14 mouse cellular contexts compared by ENCODE assay signal in the genomic region with DNA sequence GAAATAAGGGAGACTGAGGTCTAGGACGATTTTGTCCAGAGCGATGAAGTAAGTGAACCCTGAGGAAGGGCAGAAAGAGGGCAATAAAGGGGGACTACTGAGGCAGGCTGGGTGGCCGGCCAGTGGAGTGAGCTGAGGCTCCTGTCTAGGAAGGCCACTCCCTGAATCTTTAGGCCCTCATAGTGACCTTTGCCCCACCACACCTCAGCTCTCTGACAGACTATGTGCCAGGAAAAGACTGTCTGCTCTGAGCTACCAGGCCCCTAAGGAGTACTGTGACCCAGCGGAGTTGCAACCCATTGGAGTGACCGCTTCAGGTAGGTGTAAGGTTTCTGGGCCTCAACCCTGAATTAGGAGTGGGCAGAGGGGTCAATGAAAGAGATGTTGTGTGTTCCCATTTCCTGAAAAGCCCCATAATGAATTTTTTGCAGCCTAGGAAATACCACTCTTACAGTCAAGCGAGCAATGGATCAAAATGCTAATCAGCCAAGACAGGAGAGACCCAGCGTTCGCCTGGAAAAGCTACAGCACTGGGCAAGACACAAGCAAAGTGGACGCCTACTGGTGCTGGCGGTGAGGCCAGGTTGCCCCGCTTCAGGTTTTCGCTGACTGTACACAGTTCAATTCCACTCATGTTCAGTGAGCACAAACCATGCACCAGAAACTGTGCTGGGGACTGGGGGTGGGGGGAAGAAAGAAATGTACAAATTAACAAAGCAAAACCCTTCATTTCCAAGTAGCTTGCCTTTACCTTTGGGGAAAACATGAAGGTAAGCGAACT. TPM values are rescaled to one million over a fixed set of nuclear protein-coding genes. Genes with fewer than 3 reads are reported as not detected.
A peak's percentile ranks its signal among the peaks of the same experiment; 100 is the strongest.
DNase-seq lines count a peak whose midpoint lies in the region; ATAC-seq lines count a peak whose summit lies in the region.
"Had no signal": no experiment of that assay in that cellular context is flagged by ENCODE, and none has a peak within 500 bp of the region (broad histone marks: within the 10 kb centered on the region; RNA-seq: fewer than 3 reads in every experiment).

No protein-coding gene starts in this region.

- no peaks in the 10 kb centered on the region for H3K36me3 ChIP-seq in forebrain, embryonic 11.5 days (ENCODE audit: control insufficient read depth, insufficient read depth, low read length)
- no peaks in the 10 kb centered on the region for H3K36me3 ChIP-seq in forebrain, embryonic 16.5 days (ENCODE audit: control insufficient read depth, insufficient read depth)
- H3K36me3 ChIP-seq in megakaryocyte, embryonic 14.5 days (replicated peaks; ENCODE audit: low read length): peaks cover 14% of the 10 kb centered on the region
- no peaks in the 10 kb centered on the region for H3K36me3 ChIP-seq in intestine, embryonic 14.5 days (ENCODE audit: control insufficient read depth, insufficient read depth, low read length)
- H3K36me3 ChIP-seq in stomach, embryonic 15.5 days: no peaks in the 10 kb centered on the region

- WGBS in forebrain, embryonic 11.5 days: 76% methylated on average over 13 of the region's 13 CpGs
- WGBS in forebrain, embryonic 16.5 days: 71% methylated on average over 13 of the region's 13 CpGs
- WGBS in intestine, embryonic 14.5 days: 78% methylated on average over 13 of the region's 13 CpGs
- 82% methylated on average over 13 of the region's 13 CpGs for WGBS in stomach, embryonic 15.5 days

- DNase-seq in forebrain, embryonic 11.5 days (ENCODE audit: low spot score): no peak
- no peak for DNase-seq in intestine, embryonic 14.5 days (ENCODE audit: low spot score)
- no peak for DNase-seq in frontal cortex, postnatal 25 days (ENCODE audit: low spot score in 2 of 2)
- no peak for DNase-seq in urinary bladder, adult 2 months (ENCODE audit: low spot score)
- DNase-seq: adrenal gland, postnatal 14 days; gastrocnemius, postnatal 25 days had no signal

- H3K9ac ChIP-seq in forebrain, embryonic 11.5 days (ENCODE audit: low read length): peak overlapping the region; percentile 14; the same call in 1 of the 2 replicates
- H3K9ac ChIP-seq in forebrain, embryonic 16.5 days (replicated peaks; ENCODE audit: low read depth, low read length): no peak overlapping the region
- no peak overlapping the region for H3K9ac ChIP-seq in intestine, embryonic 14.5 days (ENCODE audit: low read length)
- no peak overlapping the region for H3K9ac ChIP-seq in stomach, embryonic 15.5 days

- H3K4me2 ChIP-seq in forebrain, embryonic 11.5 days (ENCODE audit: low read depth, low read length, severe bottlenecking): no peak overlapping the region
- no peak overlapping the region for H3K4me2 ChIP-seq in forebrain, embryonic 16.5 days (ENCODE audit: low read length)
- H3K4me2 ChIP-seq in intestine, embryonic 14.5 days (ENCODE audit: low read length): peak overlapping the region; percentile 20
- H3K4me2 ChIP-seq in stomach, embryonic 15.5 days: no peak overlapping the region

- no peak for ATAC-seq in forebrain, embryonic 11.5 days (replicated peaks; ENCODE audit: low FRiP score)
- ATAC-seq in forebrain, embryonic 16.5 days: no peak
- no peak for ATAC-seq in megakaryocyte, adult 5-6 weeks (ENCODE audit: poor library complexity, severe bottlenecking)
- ATAC-seq in intestine, embryonic 14.5 days (replicated peaks; ENCODE audit: low FRiP score, low TSS enrichment, low read depth): no peak
- ATAC-seq in stomach, embryonic 15.5 days (ENCODE audit: insufficient read depth, low FRiP score, low read depth): no peak
- ATAC-seq: liver, embryonic 12.5 days had no signal

- peaks cover 40% of the 10 kb centered on the region for H3K4me1 ChIP-seq in forebrain, embryonic 11.5 days (replicated peaks; ENCODE audit: control insufficient read depth, insufficient read depth, low read length)
- peaks cover 36% of the 10 kb centered on the region for H3K4me1 ChIP-seq in forebrain, embryonic 16.5 days (replicated peaks; ENCODE audit: control insufficient read depth, insufficient read depth, low read length)
- H3K4me1 ChIP-seq in megakaryocyte, embryonic 14.5 days: peaks cover 75% of the 10 kb centered on the region
- H3K4me1 ChIP-seq in intestine, embryonic 14.5 days (replicated peaks; ENCODE audit: control insufficient read depth, insufficient read depth, low read length): peaks cover 37% of the 10 kb centered on the region
- H3K4me1 ChIP-seq in stomach, embryonic 15.5 days: peaks cover 19% of the 10 kb centered on the region

- no peaks in the 10 kb centered on the region for H3K9me3 ChIP-seq in forebrain, embryonic 11.5 days (ENCODE audit: control insufficient read depth, low read length)
- no peaks in the 10 kb centered on the region for H3K9me3 ChIP-seq in forebrain, embryonic 16.5 days (ENCODE audit: control insufficient read depth, low read length)
- H3K9me3 ChIP-seq in megakaryocyte, embryonic 14.5 days: no peaks in the 10 kb centered on the region
- no peaks in the 10 kb centered on the region for H3K9me3 ChIP-seq in intestine, embryonic 14.5 days (ENCODE audit: control insufficient read depth, low read length)
- H3K9me3 ChIP-seq in stomach, embryonic 15.5 days: no peaks in the 10 kb centered on the region
- H3K9me3 ChIP-seq: liver, embryonic 12.5 days had no signal

- H3K27me3 ChIP-seq in forebrain, embryonic 11.5 days (ENCODE audit: control insufficient read depth, insufficient read depth, low read length): no peaks in the 10 kb centered on the region
- no peaks in the 10 kb centered on the region for H3K27me3 ChIP-seq in forebrain, embryonic 16.5 days (replicated peaks; ENCODE audit: control insufficient read depth, insufficient read depth, low read length)
- no peaks in the 10 kb centered on the region for H3K27me3 ChIP-seq in megakaryocyte, embryonic 14.5 days (replicated peaks)
- no peaks in the 10 kb centered on the region for H3K27me3 ChIP-seq in intestine, embryonic 14.5 days (replicated peaks; ENCODE audit: control insufficient read depth, insufficient read depth, low read length)
- no peaks in the 10 kb centered on the region for H3K27me3 ChIP-seq in stomach, embryonic 15.5 days (replicated peaks)
- H3K27me3 ChIP-seq: liver, embryonic 12.5 days had no signal

- no peak overlapping the region for H3K27ac ChIP-seq in forebrain, embryonic 11.5 days (ENCODE audit: low read depth, low read length)
- H3K27ac ChIP-seq in forebrain, embryonic 16.5 days (ENCODE audit: low read length): no peak overlapping the region
- H3K27ac ChIP-seq in intestine, embryonic 14.5 days (ENCODE audit: low read depth): peak overlapping the region; percentile 90
- H3K27ac ChIP-seq in stomach, embryonic 15.5 days: peak overlapping the region; percentile 94; the same call in 1 of the 2 replicates
- H3K27ac ChIP-seq: liver, embryonic 12.5 days had no signal

- no peak overlapping the region for H3K4me3 ChIP-seq in forebrain, embryonic 11.5 days (ENCODE audit: low read depth, low read length)
- H3K4me3 ChIP-seq in forebrain, embryonic 16.5 days (replicated peaks; ENCODE audit: low read length): no peak overlapping the region
- peak overlapping the region; percentile 38 for H3K4me3 ChIP-seq in megakaryocyte, embryonic 14.5 days (replicated peaks)
- no peak overlapping the region for H3K4me3 ChIP-seq in intestine, embryonic 14.5 days (ENCODE audit: low read depth, low read length)
- no peak overlapping the region for H3K4me3 ChIP-seq in stomach, embryonic 15.5 days (replicated peaks)
- H3K4me3 ChIP-seq: liver, embryonic 12.5 days; myocyte had no signal

RNA-seq across cellular contexts. Expression of a gene that starts 1.4 kb away (rescaled TPM):
- polyA plus RNA-seq in forebrain, embryonic 11.5 days (2014; fragmentation: Nextera tagmentation; extraction: Ambion mirVana): 0.92 and 0.95 TPM in 2 replicates
- 0.67 and 0.81 TPM in 2 replicates for polyA plus RNA-seq in forebrain, embryonic 16.5 days (2015; fragmentation: Nextera tagmentation; extraction: Ambion mirVana)
- polyA plus RNA-seq in megakaryocyte, embryonic 14.5 days (2012; ENCODE audit: insufficient read depth, low replicate concordance): not detected in 2 replicates
- not detected in 2 replicates for total RNA-seq in megakaryocyte, adult 5-6 weeks (2015)
- not detected in 2 replicates for total RNA-seq in megakaryocyte, adult 5-6 weeks (2017)
- polyA plus RNA-seq in intestine, embryonic 14.5 days (2014; fragmentation: Nextera tagmentation; extraction: Ambion mirVana): 6.8 and 8.5 TPM in 2 replicates
- polyA plus RNA-seq in stomach, embryonic 15.5 days (2015; fragmentation: Nextera tagmentation; extraction: Ambion mirVana): 10.1 and 14.2 TPM in 2 replicates
- 1.1 and 1.5 TPM in 2 replicates for polyA plus RNA-seq in urinary bladder, adult 2 months (2012; rRNA removed)

RNA-seq across cellular contexts. Expression of a gene that starts 3.7 kb away (rescaled TPM):
- 105 and 116 TPM in 2 replicates for polyA plus RNA-seq in forebrain, embryonic 11.5 days (2014; fragmentation: Nextera tagmentation; extraction: Ambion mirVana)
- 28.6 and 32.2 TPM in 2 replicates for polyA plus RNA-seq in forebrain, embryonic 16.5 days (2015; fragmentation: Nextera tagmentation; extraction: Ambion mirVana)
- polyA plus RNA-seq in megakaryocyte, embryonic 14.5 days (2012; ENCODE audit: insufficient read depth, low replicate concordance): 50.3 and 65.2 TPM in 2 replicates
- 3.7 and 4.4 TPM in 2 replicates for total RNA-seq in megakaryocyte, adult 5-6 weeks (2015)
- total RNA-seq in megakaryocyte, adult 5-6 weeks (2017): 4.7 and 5.1 TPM in 2 replicates
- 31.9 and 34.0 TPM in 2 replicates for polyA plus RNA-seq in intestine, embryonic 14.5 days (2014; fragmentation: Nextera tagmentation; extraction: Ambion mirVana)
- polyA plus RNA-seq in stomach, embryonic 15.5 days (2015; fragmentation: Nextera tagmentation; extraction: Ambion mirVana): 30.8 and 32.9 TPM in 2 replicates
- polyA plus RNA-seq in urinary bladder, adult 2 months (2012; rRNA removed): 105 and 107 TPM in 2 replicates

RNA-seq across cellular contexts. Expression of a gene that starts 25.4 kb away (rescaled TPM):
- polyA plus RNA-seq in forebrain, embryonic 11.5 days (2014; fragmentation: Nextera tagmentation; extraction: Ambion mirVana): not detected in 2 replicates
- not detected in 2 replicates for polyA plus RNA-seq in forebrain, embryonic 16.5 days (2015; fragmentation: Nextera tagmentation; extraction: Ambion mirVana)
- polyA plus RNA-seq in megakaryocyte, embryonic 14.5 days (2012; ENCODE audit: insufficient read depth, low replicate concordance): not detected in 2 replicates
- total RNA-seq in megakaryocyte, adult 5-6 weeks (2015): not detected in 2 replicates
- not detected in 2 replicates for total RNA-seq in megakaryocyte, adult 5-6 weeks (2017)
- not detected in 2 replicates for polyA plus RNA-seq in intestine, embryonic 14.5 days (2014; fragmentation: Nextera tagmentation; extraction: Ambion mirVana)
- polyA plus RNA-seq in stomach, embryonic 15.5 days (2015; fragmentation: Nextera tagmentation; extraction: Ambion mirVana): not detected in 2 replicates
- polyA plus RNA-seq in urinary bladder, adult 2 months (2012; rRNA removed): not detected in 2 replicates
- total RNA-seq: adrenal gland, postnatal 14 days; gastrocnemius, postnatal 25 days had no signal
- polyA plus RNA-seq: large intestine, adult 2 months; liver, embryonic 12.5 days; myocyte; spleen, adult 2 months had no signal

RNA-seq across cellular contexts. Expression of a gene that starts 32.3 kb away (rescaled TPM):
- 93.3 and 99.7 TPM in 2 replicates for polyA plus RNA-seq in forebrain, embryonic 11.5 days (2014; fragmentation: Nextera tagmentation; extraction: Ambion mirVana)
- 58.5 and 70.4 TPM in 2 replicates for polyA plus RNA-seq in forebrain, embryonic 16.5 days (2015; fragmentation: Nextera tagmentation; extraction: Ambion mirVana)
- polyA plus RNA-seq in megakaryocyte, embryonic 14.5 days (2012; ENCODE audit: insufficient read depth, low replicate concordance): 12.9 and 14.5 TPM in 2 replicates
- total RNA-seq in megakaryocyte, adult 5-6 weeks (2015): 1.7 and 2.6 TPM in 2 replicates
- total RNA-seq in megakaryocyte, adult 5-6 weeks (2017): 2.2 and 5.1 TPM in 2 replicates
- 80.8 and 86.3 TPM in 2 replicates for polyA plus RNA-seq in intestine, embryonic 14.5 days (2014; fragmentation: Nextera tagmentation; extraction: Ambion mirVana)
- polyA plus RNA-seq in stomach, embryonic 15.5 days (2015; fragmentation: Nextera tagmentation; extraction: Ambion mirVana): 85.7 and 102 TPM in 2 replicates
- polyA plus RNA-seq in urinary bladder, adult 2 months (2012; rRNA removed): 44.4 and 53.8 TPM in 2 replicates

Comparison
In these comparisons a context has a peak if more than half of its experiments do, and no peak if none do; other contexts are left out.
1. H3K27ac ChIP-seq: peak in intestine, embryonic 14.5 days (single experiment) and stomach, embryonic 15.5 days (single experiment); none in forebrain, embryonic 11.5 days (single experiment) and forebrain, embryonic 16.5 days (single experiment).